Mouse (Mus musculus) adipose tissue, adult 10 weeks (tissue): ENCODE measurements around the gene Tas2r114. TPM values are rescaled to one million over a fixed set of nuclear protein-coding genes. Genes with fewer than 3 reads are reported as not detected.

ENCODE experiments used
- polyA plus RNA-seq: library from polyadenylated mRNA; stranded (reverse); fragments of 350-450 nt; fragmentation: Illumina TruSeq; extraction: RNeasy Lipid Tissue Mini Kit (QIAGEN cat#74804); gene quantifications from one replicate; pipeline ENCODE4 v1.2.3, GENCODE M21; 2014; ENCODE audit warnings: low read depth, low replicate concordance

The Tas2r114 gene
- polyA plus RNA-seq = not detected

GRCm38 (mm10) chr6:131689963-131690362 is at the start of gene Tas2r114:
Tas2r114 (minus strand) TSS chr6:131690063.

GRCm38 (mm10) chr6:131687395-131687794 is 2.5 kb downstream of the Tas2r114 start, which contains the start of gene Tas2r105:
Tas2r105 (minus strand) TSS chr6:131687495.

GRCm38 (mm10) chr6:131685644-131686043 is 4.2 kb downstream of the Tas2r114 start, which contains the start of gene Tas2r104:
Tas2r104 (minus strand) TSS chr6:131685744.

GRCm38 (mm10) chr6:131678786-131679185 is 11.1 kb downstream of the Tas2r114 start, which contains the start of gene Tas2r106:
Tas2r106 (minus strand) TSS chr6:131678886.

GRCm38 (mm10) chr6:131660049-131660448 is 29.8 kb downstream of the Tas2r114 start, which contains the start of gene Tas2r107:
Tas2r107 (minus strand) TSS chr6:131660149.

Other genes starting within 250 kb of the Tas2r114 start
- gene 5430401F13Rik, start 203.7 kb downstream of the Tas2r114 start, polyA plus RNA-seq = not detected
- gene Gm6619, start 203.7 kb downstream of the Tas2r114 start, polyA plus RNA-seq = not detected
- gene Tas2r130, start 59.2 kb downstream of the Tas2r114 start, polyA plus RNA-seq = not detected
- not detected for gene Tas2r107, start 29.9 kb downstream of the Tas2r114 start, polyA plus RNA-seq
- gene Tas2r106, start 11.2 kb downstream of the Tas2r114 start, polyA plus RNA-seq = not detected
- not detected for gene Tas2r104, start 4.3 kb downstream of the Tas2r114 start, polyA plus RNA-seq
- not detected for gene Tas2r105, start 2.6 kb downstream of the Tas2r114 start, polyA plus RNA-seq